Mouse (Mus musculus): ENCODE measurements around the gene Gm11444. TPM values are rescaled to one million over a fixed set of nuclear protein-coding genes. Genes with fewer than 3 reads are reported as not detected.

The Gm11444 gene
- total RNA-seq, 2 experiments from 2014 or later: not detected

- no peak for DNase-seq (ENCODE audit: low spot score in 2 of 2)
Measured at GRCm38 (mm10) chr11:85818401-85818800, 31.7 kb downstream of the Gm11444 start.

GRCm38 (mm10) chr11:85816471-85816870, 33.7 kb downstream of the Gm11444 start:
- no peak for DNase-seq (ENCODE audit: low spot score in 2 of 2)

- no peak for DNase-seq (ENCODE audit: low spot score in 2 of 2)
Measured at GRCm38 (mm10) chr11:85814678-85815077, 35.5 kb downstream of the Gm11444 start.

- DNase-seq (ENCODE audit: low spot score in 2 of 2): no peak
Measured at GRCm38 (mm10) chr11:85812201-85812966, 37.7 kb downstream of the Gm11444 start.

GRCm38 (mm10) chr11:85811676-85812075, 38.5 kb downstream of the Gm11444 start:
- DNase-seq (ENCODE audit: low spot score in 2 of 2): no peak

- DNase-seq (ENCODE audit: low spot score in 2 of 2): no peak
Measured at GRCm38 (mm10) chr11:85811229-85811628, 38.9 kb downstream of the Gm11444 start.

GRCm38 (mm10) chr11:85807353-85807752, 42.8 kb downstream of the Gm11444 start:
- DNase-seq (ENCODE audit: low spot score in 2 of 2): no peak

- DNase-seq (ENCODE audit: low spot score in 2 of 2): no peak
Measured at GRCm38 (mm10) chr11:85805779-85806178, 44.4 kb downstream of the Gm11444 start.

GRCm38 (mm10) chr11:85804048-85804447, 46.1 kb downstream of the Gm11444 start:
- DNase-seq (ENCODE audit: low spot score in 2 of 2): no peak

- no peak for DNase-seq (ENCODE audit: low spot score in 2 of 2)
Measured at GRCm38 (mm10) chr11:85800380-85800779, 49.8 kb downstream of the Gm11444 start.

GRCm38 (mm10) chr11:85799856-85800255, 50.3 kb downstream of the Gm11444 start:
- no peak for DNase-seq (ENCODE audit: low spot score in 2 of 2)

GRCm38 (mm10) chr11:85799456-85799855, 50.7 kb downstream of the Gm11444 start:
- no peak for DNase-seq (ENCODE audit: low spot score in 2 of 2)

Other genes with a start within 250 kb of the Gm11444 start
- gene Tbx2, start 17.8 kb downstream of the Gm11444 start, total RNA-seq (2021): 10 to 100 TPM; 17.1 to 20.8 TPM
- 1 to 10 TPM; 5.8 to 6.2 TPM for gene Tbx4, start 36.1 kb upstream of the Gm11444 start, total RNA-seq (2021)

All from gastrocnemius, postnatal 4 days (tissue).